In the genomic region with DNA sequence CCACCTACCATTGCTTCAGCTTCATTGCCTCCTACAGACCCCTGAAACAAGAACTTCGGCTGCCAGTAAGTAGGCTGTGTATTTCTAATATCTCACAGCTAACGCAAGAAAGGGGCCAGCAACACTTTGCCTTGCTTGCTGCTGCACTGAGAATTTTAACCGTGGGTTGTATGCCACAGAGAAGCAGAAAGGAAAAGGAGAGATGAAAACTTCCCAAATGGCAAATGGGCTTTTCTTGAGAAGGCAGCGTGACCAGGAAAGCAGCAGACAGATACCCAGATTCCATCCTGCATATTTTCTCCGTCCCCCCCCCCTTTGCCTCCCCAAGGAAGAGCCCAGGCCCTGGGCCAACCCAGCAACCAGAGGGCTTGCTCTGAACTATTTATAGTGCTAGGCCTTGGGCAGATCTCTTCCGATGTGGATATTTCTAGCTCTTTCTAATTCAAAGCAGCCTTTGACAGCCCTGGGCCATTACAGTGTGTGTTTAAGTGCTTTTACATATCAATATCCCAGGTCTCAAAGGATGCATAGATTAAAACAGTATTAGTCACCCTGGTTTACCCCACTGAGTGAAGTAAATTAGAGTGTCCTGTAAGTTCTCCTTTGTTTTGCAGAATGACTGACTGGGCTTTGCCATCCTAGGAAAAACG, we compare ENCODE assay signal across 8 mouse cellular contexts.
A peak's percentile ranks its signal among the peaks of the same experiment; 100 is the strongest.
DNase-seq lines count a peak whose midpoint lies in the region; ATAC-seq and TF ChIP-seq lines count a peak whose summit lies in the region.

No protein-coding gene starts in this region.

- no peaks in the 10 kb centered on the region for H3K4me1 ChIP-seq in lung, embryonic 14.5 days (ENCODE audit: insufficient read depth)
- no peaks in the 10 kb centered on the region for H3K4me1 ChIP-seq in lung, postnatal 0 days (ENCODE audit: insufficient read depth, low read depth, low read length)
- peaks cover 7% of the 10 kb centered on the region for H3K4me1 ChIP-seq in forebrain, embryonic 16.5 days (replicated peaks; ENCODE audit: control insufficient read depth, insufficient read depth, low read length)

- DNase-seq in heart, adult 11 months, result peak; percentile 82
- no peak for DNase-seq in heart, postnatal 36 days
- peak; percentile 9 for DNase-seq in lung, embryonic 14.5 days
- DNase-seq in lung, postnatal 0 days (ENCODE audit: low spot score), result no peak
- peak; percentile 19 for DNase-seq in yolk sac, embryonic 10.5 days (ENCODE audit: low spot score)
- DNase-seq in spleen, postnatal 14 days (ENCODE audit: low spot score in 2 of 2), result no peak
- DNase-seq in lung, postnatal 4 days, result no peak

- no peak overlapping the region for H3K9ac ChIP-seq in lung, embryonic 14.5 days
- H3K9ac ChIP-seq in lung, postnatal 0 days (replicated peaks; ENCODE audit: low read depth), result no peak overlapping the region
- 0 out of 2 replicates have a peak overlapping the region, but pooled peaks have one; percentile 4 for H3K9ac ChIP-seq in forebrain, embryonic 16.5 days (replicated peaks; ENCODE audit: low read depth, low read length)

- H3K27me3 ChIP-seq in lung, embryonic 14.5 days (ENCODE audit: insufficient read depth, low read length), result no peaks in the 10 kb centered on the region
- H3K27me3 ChIP-seq in lung, postnatal 0 days (replicated peaks; ENCODE audit: insufficient read depth, low read length), result no peaks in the 10 kb centered on the region
- H3K27me3 ChIP-seq in forebrain, embryonic 16.5 days (replicated peaks; ENCODE audit: control insufficient read depth, insufficient read depth, low read length), result no peaks in the 10 kb centered on the region

- no peak overlapping the region for H3K27ac ChIP-seq in lung, embryonic 14.5 days (ENCODE audit: low read depth)
- no peak overlapping the region for H3K27ac ChIP-seq in lung, postnatal 0 days (ENCODE audit: low read length)
- H3K27ac ChIP-seq in forebrain, embryonic 16.5 days (ENCODE audit: low read length), result no peak overlapping the region

- H3K9me3 ChIP-seq in lung, embryonic 14.5 days (ENCODE audit: low read depth, low read length), result no peaks in the 10 kb centered on the region
- no peaks in the 10 kb centered on the region for H3K9me3 ChIP-seq in lung, postnatal 0 days (ENCODE audit: low read length)
- no peaks in the 10 kb centered on the region for H3K9me3 ChIP-seq in forebrain, embryonic 16.5 days (ENCODE audit: control insufficient read depth, low read length)

- TF ChIP-seq CTCF in lung, embryonic 14.5 days (IDR thresholded peaks at IDR 0.05; ENCODE audit: low read depth), result no peak
- TF ChIP-seq CTCF in lung, postnatal 0 days (IDR thresholded peaks at IDR 0.05), result no peak

- no peak for TF ChIP-seq EP300 in lung, postnatal 0 days (IDR thresholded peaks at IDR 0.05)

- intact Hi-C loops in heart, postnatal 36 days (cut with DNase I), result no loop called here

- no peaks in the 10 kb centered on the region for H3K36me3 ChIP-seq in lung, embryonic 14.5 days (ENCODE audit: insufficient read depth)
- no peaks in the 10 kb centered on the region for H3K36me3 ChIP-seq in lung, postnatal 0 days (ENCODE audit: insufficient read depth, low read length)
- no peaks in the 10 kb centered on the region for H3K36me3 ChIP-seq in forebrain, embryonic 16.5 days (ENCODE audit: control insufficient read depth, insufficient read depth)

- ATAC-seq in lung, embryonic 14.5 days (ENCODE audit: insufficient read depth), result no peak
- ATAC-seq in lung, postnatal 0 days, result no peak
- peak; percentile 64; the same call in 1 of the 2 replicates for ATAC-seq in forebrain, embryonic 16.5 days

- no peak overlapping the region for H3K4me3 ChIP-seq in lung, embryonic 14.5 days (ENCODE audit: low read depth, low read length)
- no peak overlapping the region for H3K4me3 ChIP-seq in lung, postnatal 0 days (ENCODE audit: low read depth, low read length)
- H3K4me3 ChIP-seq in forebrain, embryonic 16.5 days (replicated peaks; ENCODE audit: low read length), result no peak overlapping the region

- WGBS in lung, embryonic 14.5 days, result 59% methylated on average over 7 of the region's 7 CpGs
- 46% methylated on average over 7 of the region's 7 CpGs for WGBS in lung, postnatal 0 days
- WGBS in forebrain, embryonic 16.5 days, result 35% methylated on average over 7 of the region's 7 CpGs

- no peak overlapping the region for H3K4me2 ChIP-seq in lung, embryonic 14.5 days
- no peak overlapping the region for H3K4me2 ChIP-seq in lung, postnatal 0 days (replicated peaks; ENCODE audit: low read depth, low read length)
- H3K4me2 ChIP-seq in forebrain, embryonic 16.5 days (ENCODE audit: low read length), result no peak overlapping the region

Comparison
In these comparisons a context has a peak if more than half of its experiments do, and no peak if none do; other contexts are left out.
1. DNase-seq: peak in heart, adult 11 months (single experiment), lung, embryonic 14.5 days (single experiment) and yolk sac, embryonic 10.5 days (single experiment); none in heart, postnatal 36 days (0 of 2), lung, postnatal 0 days (single experiment), spleen, postnatal 14 days (0 of 2) and lung, postnatal 4 days (0 of 2).